Mouse (Mus musculus) lung, embryonic 16.5 days (tissue): ENCODE measurements at regions not wholly inside any gene's neighbourhood (a gene's known extent, or its start where the extent isn't known, plus 50 kb on each side); places are given as distances from the start of the nearest gene placed in this dataset.
"Not testable (repeated sequence)": the region's sequence is repeated elsewhere in the genome, so short reads cannot be mapped to it uniquely, and the experiment has no call there.

Experiments
- ATAC-seq: fragments of 200-750 bp; cut with Nextera tagmentation; 2 replicates; pipeline ENCODE4 v1.8.0; 2017; ENCODE audit warnings: low read depth, mild to moderate bottlenecking, moderate library complexity
- H3K27ac ChIP-seq: fragments of 300-500 bp; sonication (generic); 2 replicates; pipeline ENCODE4 v1.5.1; 2014; ENCODE audit warnings: mild to moderate bottlenecking, control low read depth, low read length
- H3K27me3 ChIP-seq: fragments of 300-500 bp; sonication (generic); 2 replicates; pipeline ENCODE4 v1.6.1; 2014; ENCODE audit warnings: low read depth, low read length, mixed read lengths; ENCODE audit not compliant: control insufficient read depth, insufficient read depth
- H3K36me3 ChIP-seq: fragments of 300-500 bp; sonication (generic); 2 replicates; pipeline ENCODE4 v1.6.1; 2014; ENCODE audit warnings: low read length; ENCODE audit not compliant: control insufficient read depth, insufficient read depth
- H3K4me1 ChIP-seq: fragments of 300-500 bp; sonication (generic); replicated peaks from 2 replicates; pipeline ENCODE4 v1.6.1; 2014; ENCODE audit warnings: low read length, mixed read lengths; ENCODE audit not compliant: control insufficient read depth, insufficient read depth
- H3K4me2 ChIP-seq: fragments of 300-500 bp; sonication (generic); 2 replicates; pipeline ENCODE4 v1.6.1; 2014; ENCODE audit warnings: low read depth, low read length, control low read depth
- H3K4me3 ChIP-seq: fragments of 300-500 bp; sonication (generic); 2 replicates; pipeline ENCODE4 v1.5.1; 2014; ENCODE audit warnings: mild to moderate bottlenecking, low read length, control low read depth
- H3K9ac ChIP-seq: fragments of 300-500 bp; sonication (generic); 2 replicates; pipeline ENCODE4 v1.6.1; 2014; ENCODE audit warnings: low read length, control low read depth
- H3K9me3 ChIP-seq: fragments of 300-500 bp; sonication (generic); 2 replicates; pipeline ENCODE4 v1.6.1; 2016; ENCODE audit warnings: low read length; ENCODE audit not compliant: control insufficient read depth
- WGBS: fragments of 180-500 bp; shearing (Covaris S2); extraction: QIAGEN DNeasy Blood & Tissue Kit; methylation state at CpG from one replicate; pipeline ENCODE4 v1.1.7; 2014; 5-methylcytosine and 5-hydroxymethylcytosine counted together

DNA sequence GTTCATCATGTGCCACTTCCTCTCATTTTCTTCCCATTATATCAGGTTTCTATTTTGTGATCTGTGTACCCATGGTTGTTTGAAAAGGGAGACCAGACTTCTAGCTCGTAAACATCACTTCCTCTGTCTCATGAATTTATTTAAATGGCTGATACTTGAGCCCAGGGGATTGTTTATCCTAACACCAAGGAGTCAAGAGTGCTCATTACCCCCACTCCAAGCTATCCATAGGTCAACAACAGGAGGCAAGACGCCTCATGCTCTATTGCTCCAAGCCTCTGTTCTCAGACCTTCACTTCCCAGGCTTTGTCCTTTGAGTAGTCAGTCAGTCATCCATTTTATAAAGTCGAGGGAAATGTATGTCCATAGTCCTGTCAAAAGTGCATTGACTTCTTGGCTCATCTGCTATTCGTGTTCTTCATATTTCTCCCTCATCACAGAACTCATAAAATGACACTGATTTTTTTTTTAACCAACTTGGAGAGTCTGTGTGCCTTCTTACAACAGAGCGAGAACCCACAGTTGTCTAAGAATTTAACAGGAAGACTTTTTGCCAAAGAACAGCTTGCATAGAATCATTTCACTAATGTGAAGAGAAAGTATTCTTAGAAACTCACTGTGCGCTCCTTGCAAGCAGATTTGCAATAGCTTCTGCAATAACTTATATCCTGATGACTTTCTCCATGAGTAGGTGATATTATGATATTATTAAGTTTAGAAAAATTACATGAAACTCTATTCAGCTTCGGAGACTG, 231.8 kb downstream of the Bmp2 start:
- 38% methylated on average over 7 of the region's 7 CpGs for WGBS

DNA sequence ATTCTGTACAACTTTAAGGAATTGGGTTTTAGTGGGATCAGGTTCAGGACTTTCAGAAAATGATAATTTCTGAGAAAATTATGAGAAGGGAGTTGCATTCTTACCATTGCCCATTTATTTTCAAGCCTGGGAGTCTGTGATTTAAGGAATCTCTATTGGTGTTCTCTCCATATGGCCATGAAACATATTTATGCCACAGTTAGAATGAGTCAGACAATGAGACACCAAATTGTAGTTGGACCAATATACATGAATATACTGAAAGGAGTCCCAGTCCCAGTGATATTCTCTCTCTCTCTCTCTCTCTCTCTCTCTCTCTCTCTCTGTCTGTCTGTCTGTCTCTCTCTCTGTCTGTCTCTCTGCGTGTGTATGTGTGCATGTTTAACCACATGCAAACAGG, 239.1 kb downstream of the Bmp2 start:
- Histone ChIP-seq H3K4me3 (no peak overlapping the region), H3K9me3 (no peaks in the 10 kb centered on the region), H3K9ac (no peak overlapping the region), H3K4me2 (no peak overlapping the region), H3K27me3 (no peaks in the 10 kb centered on the region), H3K27ac (no peak overlapping the region), H3K36me3 (no peaks in the 10 kb centered on the region), H3K4me1 (no peaks in the 10 kb centered on the region)
- WGBS: 35% methylated on average over 1 of the region's 1 CpGs
- ATAC-seq: no peak

More for the DNA sequence above, 231.8 kb downstream of the Bmp2 start:
- no peak overlapping the region for H3K4me2 ChIP-seq
- H3K9me3 ChIP-seq: no peaks in the 10 kb centered on the region
- no peaks in the 10 kb centered on the region for H3K4me1 ChIP-seq
- no peaks in the 10 kb centered on the region for H3K36me3 ChIP-seq
- H3K27ac ChIP-seq: peak overlapping the region; percentile 52
- H3K27me3 ChIP-seq: no peaks in the 10 kb centered on the region
- H3K4me3 ChIP-seq: no peak overlapping the region
- peak; percentile 89 for ATAC-seq
- no peak overlapping the region for H3K9ac ChIP-seq

DNA sequence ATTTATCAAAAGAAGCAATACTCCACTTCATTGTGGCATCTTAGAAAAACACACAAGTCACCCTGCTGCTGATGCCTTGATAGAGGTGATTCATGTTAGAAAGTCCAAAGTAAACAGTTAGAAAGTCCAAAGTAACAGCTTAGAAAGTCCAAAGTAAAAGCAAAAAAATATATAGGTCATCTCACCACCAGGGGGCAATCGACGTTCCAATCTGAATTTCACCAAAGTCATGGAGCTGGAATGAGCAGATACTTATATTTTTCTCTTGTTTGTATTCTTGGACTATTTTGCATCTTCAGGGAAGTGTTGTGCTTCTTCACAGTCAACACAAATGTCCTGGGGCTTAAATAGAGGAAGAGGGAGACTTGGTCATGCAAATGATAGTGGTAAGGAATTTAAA, 241.3 kb downstream of the Bmp2 start:
- Histone ChIP-seq H3K4me1 (no peaks in the 10 kb centered on the region), H3K36me3 (no peaks in the 10 kb centered on the region), H3K27ac (no peak overlapping the region), H3K27me3 (no peaks in the 10 kb centered on the region), H3K9me3 (no peaks in the 10 kb centered on the region), H3K4me3 (no peak overlapping the region), H3K9ac (no peak overlapping the region), H3K4me2 (no peak overlapping the region)
- ATAC-seq: no peak
- 11% methylated on average over 2 of the region's 2 CpGs for WGBS

DNA sequence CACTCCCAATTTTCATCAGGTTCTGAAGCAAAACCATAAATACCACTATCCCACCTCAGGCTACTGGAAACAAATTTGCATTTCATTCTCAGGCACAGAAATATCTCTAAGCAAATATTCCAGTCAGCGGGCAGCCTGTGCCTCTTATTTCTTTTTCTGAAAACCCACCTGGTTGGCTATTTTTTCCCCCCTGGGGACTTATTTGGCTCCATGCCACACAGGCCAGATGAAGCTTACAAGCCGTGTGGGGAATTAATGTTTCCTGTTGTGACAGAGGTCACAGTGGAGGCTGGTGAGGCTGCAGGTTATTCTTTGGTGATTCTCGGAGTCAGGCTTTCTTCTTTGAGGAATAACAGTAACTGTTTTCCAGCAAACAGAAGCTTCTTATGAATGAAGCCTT, 250.7 kb downstream of the Bmp2 start:
- no peak for ATAC-seq
- no peaks in the 10 kb centered on the region for H3K27me3 ChIP-seq
- no peaks in the 10 kb centered on the region for H3K36me3 ChIP-seq
- H3K4me3 ChIP-seq: no peak overlapping the region
- no peaks in the 10 kb centered on the region for H3K4me1 ChIP-seq
- 31% methylated on average over 3 of the region's 3 CpGs for WGBS
- no peaks in the 10 kb centered on the region for H3K9me3 ChIP-seq
- H3K9ac ChIP-seq: no peak overlapping the region
- no peak overlapping the region for H3K27ac ChIP-seq
- H3K4me2 ChIP-seq: no peak overlapping the region

DNA sequence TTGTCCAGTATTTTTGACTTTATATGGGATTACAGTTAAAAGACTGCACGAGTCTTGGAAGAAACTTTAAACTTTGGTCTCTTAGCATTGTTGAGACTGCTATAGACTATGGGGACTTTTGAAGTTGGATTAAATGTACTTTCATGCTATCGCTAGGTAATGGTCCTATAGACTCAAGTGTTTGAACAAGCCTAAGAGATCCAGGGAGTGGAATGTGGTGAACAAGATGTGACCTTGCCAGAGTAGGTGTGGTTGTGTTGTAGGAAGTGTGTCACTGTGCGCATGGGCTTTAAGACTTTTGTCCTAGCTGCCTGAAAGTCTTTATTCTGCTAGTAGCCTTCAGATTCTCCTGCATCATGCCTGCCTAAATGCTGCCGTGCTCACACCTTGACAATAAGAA, 269.5 kb downstream of the Bmp2 start:
- H3K4me1 ChIP-seq: no peaks in the 10 kb centered on the region
- H3K4me2 ChIP-seq: no peak overlapping the region
- H3K27me3 ChIP-seq: no peaks in the 10 kb centered on the region
- H3K27ac ChIP-seq: no peak overlapping the region
- H3K36me3 ChIP-seq: no peaks in the 10 kb centered on the region
- no peaks in the 10 kb centered on the region for H3K9me3 ChIP-seq
- no peak overlapping the region for H3K9ac ChIP-seq
- no peak overlapping the region for H3K4me3 ChIP-seq
- peak; percentile 95 for ATAC-seq
- 63% methylated on average over 4 of the region's 4 CpGs for WGBS

DNA sequence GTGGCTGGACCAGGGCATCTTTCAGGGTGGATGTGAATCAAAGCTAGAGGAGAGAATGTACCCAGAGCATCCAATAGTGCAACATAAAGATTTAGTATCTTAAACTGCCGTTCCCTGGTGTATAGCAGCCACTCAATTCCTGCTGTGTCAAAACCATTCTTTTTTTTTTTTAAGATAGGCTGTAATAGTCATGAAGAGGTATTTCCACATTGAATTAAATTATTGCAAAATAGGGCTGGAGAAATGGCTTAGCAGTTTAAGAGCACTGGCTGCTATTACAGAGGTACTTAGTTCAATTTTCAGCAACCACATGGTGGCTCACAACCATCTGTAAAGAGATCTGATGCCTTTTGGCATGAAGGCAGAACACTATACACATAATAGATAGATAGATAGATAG, 277.4 kb downstream of the Bmp2 start:
- WGBS: 87% methylated on average over 1 of the region's 1 CpGs
- no peak for ATAC-seq
- H3K4me1 ChIP-seq: no peaks in the 10 kb centered on the region

DNA sequence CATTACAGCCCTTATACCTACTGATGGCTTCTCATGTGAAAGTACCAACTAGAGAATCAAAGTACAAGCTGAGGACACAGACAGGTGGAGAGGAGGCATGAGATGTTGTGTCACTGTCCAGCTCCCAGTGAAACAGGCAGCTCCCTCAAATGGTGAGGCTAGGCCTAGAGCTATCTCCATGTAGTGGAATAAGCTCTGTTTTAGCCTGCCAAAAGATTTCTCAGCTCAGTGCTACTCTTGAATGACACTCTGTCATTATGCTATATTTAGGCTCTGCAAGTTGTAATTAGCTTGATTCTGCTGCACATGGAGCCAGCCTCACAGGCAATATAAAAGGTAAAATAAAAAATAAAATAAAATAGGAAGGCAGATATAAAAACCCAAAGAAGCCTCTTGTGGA, 298.5 kb downstream of the Bmp2 start:
- Histone ChIP-seq H3K4me2 (no peak overlapping the region), H3K36me3 (no peaks in the 10 kb centered on the region), H3K27me3 (no peaks in the 10 kb centered on the region), H3K9ac (no peak overlapping the region), H3K9me3 (no peaks in the 10 kb centered on the region), H3K27ac (no peak overlapping the region), H3K4me3 (no peak overlapping the region), H3K4me1 (no peaks in the 10 kb centered on the region)
- ATAC-seq: no peak

More for the DNA sequence above, 277.4 kb downstream of the Bmp2 start:
- H3K9me3 ChIP-seq: no peaks in the 10 kb centered on the region
- H3K36me3 ChIP-seq: no peaks in the 10 kb centered on the region
- H3K9ac ChIP-seq: no peak overlapping the region
- no peak overlapping the region for H3K27ac ChIP-seq
- H3K4me2 ChIP-seq: no peak overlapping the region
- no peak overlapping the region for H3K4me3 ChIP-seq
- no peaks in the 10 kb centered on the region for H3K27me3 ChIP-seq

DNA sequence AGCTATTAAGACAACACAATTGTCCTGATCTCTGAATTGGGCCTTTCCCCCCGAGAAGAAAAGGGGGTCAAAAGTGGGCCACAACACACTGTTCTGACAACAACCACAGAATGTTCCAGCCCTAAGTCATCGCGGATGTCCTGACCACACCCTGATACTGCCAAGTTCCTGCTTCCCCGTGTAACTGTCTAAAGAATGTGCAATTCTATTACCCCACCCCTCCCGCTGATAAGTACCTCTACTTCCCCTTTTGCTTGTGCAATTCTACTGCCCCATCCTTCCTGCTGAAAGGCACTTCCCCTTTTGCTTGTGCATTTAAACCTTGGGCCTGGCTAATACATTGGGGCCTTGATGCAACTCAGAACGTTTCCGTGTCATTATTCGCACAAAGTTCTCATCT, 323.0 kb downstream of the Bmp2 start:
- not testable (repeated sequence) for H3K4me2 ChIP-seq, H3K27me3 ChIP-seq, H3K4me3 ChIP-seq, H3K27ac ChIP-seq, H3K9ac ChIP-seq, ATAC-seq, H3K4me1 ChIP-seq, H3K9me3 ChIP-seq, H3K36me3 ChIP-seq
- WGBS: 84% methylated on average over 8 of the region's 8 CpGs

DNA sequence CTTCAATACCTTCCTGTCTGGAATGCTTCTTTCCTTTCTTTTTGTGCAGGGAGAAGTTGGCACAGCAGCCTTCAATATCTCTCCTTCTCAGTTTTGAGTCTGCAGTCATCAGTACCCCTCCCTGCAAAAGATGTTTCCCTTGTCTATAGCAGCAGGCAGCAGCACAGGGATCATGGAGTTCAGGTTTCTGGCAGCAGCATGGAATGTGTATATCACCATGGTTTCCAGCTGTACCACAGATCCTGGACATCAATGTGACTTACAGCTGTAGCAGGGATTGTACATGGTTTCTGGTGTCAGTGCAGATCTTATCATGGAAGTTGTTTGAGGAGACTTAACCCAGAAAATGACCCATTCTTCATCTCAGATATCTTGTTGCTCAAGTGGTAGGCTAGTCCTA, 331.7 kb downstream of the Bmp2 start:
- no peak overlapping the region for H3K4me2 ChIP-seq
- H3K4me1 ChIP-seq: no peaks in the 10 kb centered on the region
- H3K4me3 ChIP-seq: no peak overlapping the region
- no peak overlapping the region for H3K27ac ChIP-seq
- no peaks in the 10 kb centered on the region for H3K36me3 ChIP-seq
- no peaks in the 10 kb centered on the region for H3K27me3 ChIP-seq
- H3K9me3 ChIP-seq: no peaks in the 10 kb centered on the region
- no peak overlapping the region for H3K9ac ChIP-seq
- ATAC-seq: no peak

DNA sequence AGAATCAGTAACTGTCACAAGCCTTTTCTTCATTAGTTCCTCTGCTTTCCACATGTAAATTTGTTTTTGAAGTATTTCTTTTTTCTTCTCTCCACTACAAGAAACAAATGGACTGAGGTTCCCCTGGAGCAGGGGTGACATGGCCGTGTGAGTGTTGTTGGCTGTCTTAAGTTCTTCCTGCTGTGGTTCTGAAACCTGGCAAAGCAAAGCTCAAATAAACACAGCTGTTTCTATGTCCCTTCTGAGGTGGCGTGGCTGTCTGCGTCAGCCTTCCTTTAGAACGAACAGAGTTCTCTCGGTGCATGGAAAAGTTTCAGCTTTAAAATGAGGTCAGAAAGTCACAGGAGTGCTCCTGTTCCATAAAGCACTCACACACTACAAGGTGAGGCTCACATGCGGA, 354.3 kb downstream of the Bmp2 start:
- no peak overlapping the region for H3K27ac ChIP-seq
- 43% methylated on average over 6 of the region's 6 CpGs for WGBS
- H3K36me3 ChIP-seq: no peaks in the 10 kb centered on the region
- no peaks in the 10 kb centered on the region for H3K27me3 ChIP-seq
- no peaks in the 10 kb centered on the region for H3K4me1 ChIP-seq
- no peak overlapping the region for H3K4me2 ChIP-seq
- no peak for ATAC-seq
- H3K9me3 ChIP-seq: no peaks in the 10 kb centered on the region
- no peak overlapping the region for H3K9ac ChIP-seq
- H3K4me3 ChIP-seq: no peak overlapping the region
